In the genomic region with DNA sequence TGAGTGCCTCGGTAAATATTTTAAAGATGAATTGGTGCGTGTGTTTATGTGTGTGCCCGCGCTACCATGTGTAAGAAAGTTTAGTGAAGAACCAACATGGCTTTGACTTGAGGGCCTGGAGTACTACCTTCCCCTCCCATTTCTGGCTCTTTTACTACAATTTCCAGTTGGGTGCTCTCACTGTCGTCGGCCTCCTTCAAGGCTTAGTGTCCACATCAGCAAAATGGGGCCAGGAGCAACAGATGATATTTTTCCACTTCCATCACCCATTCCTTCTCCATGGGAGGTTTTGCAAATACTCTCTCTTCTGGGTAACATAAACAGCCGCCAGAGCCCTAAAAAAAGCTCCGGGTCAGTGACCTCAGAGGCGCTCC, we compare ENCODE assay signal across 7 mouse cellular contexts. TPM values are rescaled to one million over a fixed set of nuclear protein-coding genes. Genes with fewer than 3 reads are reported as not detected.
DNase-seq lines count a peak whose midpoint lies in the region; ATAC-seq and TF ChIP-seq lines count a peak whose summit lies in the region.

No protein-coding gene starts in this region.

- H3K4me1 ChIP-seq in lung, postnatal 0 days (ENCODE audit: insufficient read depth, low read depth, low read length): 0 out of 2 replicates have a peak, but pooled peaks cover 3% of the 10 kb centered on the region
- H3K4me1 ChIP-seq in forebrain, embryonic 10.5 days: peaks cover 31% of the 10 kb centered on the region
- H3K4me1 ChIP-seq in limb, embryonic 15.5 days: peaks cover 29% of the 10 kb centered on the region
- peaks cover 22% of the 10 kb centered on the region for H3K4me1 ChIP-seq in stomach, embryonic 14.5 days (ENCODE audit: control insufficient read depth, insufficient read depth, low read length)

- H3K9ac ChIP-seq in lung, postnatal 0 days (replicated peaks; ENCODE audit: low read depth): peak overlapping the region; percentile 69
- H3K9ac ChIP-seq in limb, embryonic 15.5 days: peak overlapping the region; percentile 65
- H3K9ac ChIP-seq in stomach, embryonic 14.5 days (replicated peaks; ENCODE audit: low read depth, low read length): peak overlapping the region; percentile 83

- WGBS in lung, postnatal 0 days: 6% methylated on average over 9 of the region's 9 CpGs
- 18% methylated on average over 9 of the region's 9 CpGs for WGBS in forebrain, embryonic 10.5 days
- 14% methylated on average over 9 of the region's 9 CpGs for WGBS in limb, embryonic 15.5 days
- 10% methylated on average over 9 of the region's 9 CpGs for WGBS in stomach, embryonic 14.5 days

- no peak for TF ChIP-seq CTCF in lung, postnatal 0 days (IDR thresholded peaks at IDR 0.05)

- H3K36me3 ChIP-seq in lung, postnatal 0 days (ENCODE audit: insufficient read depth, low read length): no peaks in the 10 kb centered on the region
- no peaks in the 10 kb centered on the region for H3K36me3 ChIP-seq in forebrain, embryonic 10.5 days (replicated peaks)
- H3K36me3 ChIP-seq in limb, embryonic 15.5 days: no peaks in the 10 kb centered on the region
- no peaks in the 10 kb centered on the region for H3K36me3 ChIP-seq in stomach, embryonic 14.5 days (ENCODE audit: control insufficient read depth, insufficient read depth, low read length)

- no peaks in the 10 kb centered on the region for H3K27me3 ChIP-seq in lung, postnatal 0 days (replicated peaks; ENCODE audit: insufficient read depth, low read length)
- H3K27me3 ChIP-seq in forebrain, embryonic 10.5 days (ENCODE audit: poor library complexity, severe bottlenecking): peaks cover 36% of the 10 kb centered on the region
- H3K27me3 ChIP-seq in limb, embryonic 15.5 days: no peaks in the 10 kb centered on the region
- H3K27me3 ChIP-seq in stomach, embryonic 14.5 days (ENCODE audit: control insufficient read depth, insufficient read depth, low read length): no peaks in the 10 kb centered on the region

- H3K4me3 ChIP-seq in lung, postnatal 0 days (ENCODE audit: low read depth, low read length): peak overlapping the region; percentile 90
- peak overlapping the region; percentile 88 for H3K4me3 ChIP-seq in forebrain, embryonic 10.5 days
- peak overlapping the region; percentile 89 for H3K4me3 ChIP-seq in limb, embryonic 15.5 days
- peak overlapping the region; percentile 92 for H3K4me3 ChIP-seq in stomach, embryonic 14.5 days (ENCODE audit: low read depth, low read length)

- ATAC-seq in lung, postnatal 0 days: no peak
- ATAC-seq in limb, embryonic 15.5 days (ENCODE audit: insufficient number of reproducible peaks, low FRiP score, low TSS enrichment, low read depth): no peak
- no peak for ATAC-seq in stomach, embryonic 14.5 days (ENCODE audit: insufficient number of reproducible peaks, insufficient read depth, low FRiP score, low read depth)

- TF ChIP-seq EP300 in lung, postnatal 0 days (IDR thresholded peaks at IDR 0.05): 0 out of 2 replicates have a peak, but pooled peaks have one; percentile 38

- peak; percentile 67 for DNase-seq in lung, postnatal 0 days (ENCODE audit: low spot score)
- DNase-seq in lung, postnatal 14 days: no peak
- no peak for DNase-seq in forebrain, embryonic 10.5 days (ENCODE audit: extremely low spot score, low spot score)
- DNase-seq in c-Kit-positive CD71-positive TER-119-positive erythroid progenitor cells, embryonic 14.5 days (ENCODE audit: low spot score): no peak
- DNase-seq in adrenal gland, postnatal 10 days: no peak

- H3K9me3 ChIP-seq in lung, postnatal 0 days (ENCODE audit: low read length): no peaks in the 10 kb centered on the region
- H3K9me3 ChIP-seq in forebrain, embryonic 10.5 days: no peaks in the 10 kb centered on the region
- H3K9me3 ChIP-seq in limb, embryonic 15.5 days: no peaks in the 10 kb centered on the region
- no peaks in the 10 kb centered on the region for H3K9me3 ChIP-seq in stomach, embryonic 14.5 days (ENCODE audit: control insufficient read depth, low read depth, low read length)

- peak overlapping the region; percentile 81 for H3K4me2 ChIP-seq in lung, postnatal 0 days (replicated peaks; ENCODE audit: low read depth, low read length)
- H3K4me2 ChIP-seq in limb, embryonic 15.5 days: peak overlapping the region; percentile 98
- H3K4me2 ChIP-seq in stomach, embryonic 14.5 days (replicated peaks; ENCODE audit: low read depth, low read length): peak overlapping the region; percentile 97

- peak overlapping the region; percentile 93 for H3K27ac ChIP-seq in lung, postnatal 0 days (ENCODE audit: low read length)
- peak overlapping the region; percentile 91 for H3K27ac ChIP-seq in forebrain, embryonic 10.5 days
- peak overlapping the region; percentile 89 for H3K27ac ChIP-seq in limb, embryonic 15.5 days
- H3K27ac ChIP-seq in stomach, embryonic 14.5 days (ENCODE audit: low read length): peak overlapping the region; percentile 86

RNA-seq across cellular contexts. Expression of a gene that starts 0.6 kb away (rescaled TPM):
- 30.4 and 31.7 TPM in 2 replicates for polyA plus RNA-seq in lung, postnatal 0 days (2015; fragmentation: Nextera tagmentation; extraction: Ambion mirVana)
- polyA plus RNA-seq in forebrain, embryonic 10.5 days (2016; fragmentation: Nextera tagmentation; extraction: Ambion mirVana): 9.9 and 10.4 TPM in 2 replicates
- polyA plus RNA-seq in limb, embryonic 15.5 days (2015; fragmentation: Nextera tagmentation; extraction: Ambion mirVana): 27.0 and 36.9 TPM in 2 replicates
- 39.4 and 60.7 TPM in 2 replicates for polyA plus RNA-seq in stomach, embryonic 14.5 days (2014; fragmentation: Nextera tagmentation; extraction: Ambion mirVana)
- 10 to 100 TPM; 69.5 to 75.8 TPM for total RNA-seq in adrenal gland, postnatal 10 days (2021)
